Mouse (Mus musculus) gastrocnemius, postnatal 10 days (tissue): ENCODE measurements around the gene Tll1. TPM values are rescaled to one million over a fixed set of nuclear protein-coding genes. Genes with fewer than 3 reads are reported as not detected.

Source experiments
- DNase-seq: peaks from one replicate; pipeline ENCODE4 v3.0.0; 2021; ENCODE audit warnings: mixed read lengths
- long read RNA-seq, 2 experiments: library from polyadenylated mRNA; stranded (forward); transcript quantifications; one replicate each; pipeline ENCODE4 v2.0.0; 2021
- total RNA-seq, 2 experiments: library from RNA; stranded (reverse); gene quantifications; 2 replicates each; pipeline ENCODE4 v1.2.3; 2021

Gene Tll1
- 1 to 10 TPM; 4.0 to 4.3 TPM for total RNA-seq
- long read RNA-seq, experiment 1, full-length matches to known transcripts, result 3 of 3 reads
- long read RNA-seq, experiment 1, partial matches to known transcripts, result 0 of 3 reads
- long read RNA-seq, experiment 1, other reads (novel, unspliced or antisense), result 0 of 3 reads
- long read RNA-seq, experiment 2, partial matches to known transcripts, result 1 of 3 reads
- long read RNA-seq, experiment 2, other reads (novel, unspliced or antisense), result 2 of 3 reads

- peak; percentile 9 for DNase-seq
Observed at GRCm38 (mm10) chr8:64206024-64206385, at the start of gene Tll1. Tll1 (minus strand) TSS chr8:64206271.

DNA sequence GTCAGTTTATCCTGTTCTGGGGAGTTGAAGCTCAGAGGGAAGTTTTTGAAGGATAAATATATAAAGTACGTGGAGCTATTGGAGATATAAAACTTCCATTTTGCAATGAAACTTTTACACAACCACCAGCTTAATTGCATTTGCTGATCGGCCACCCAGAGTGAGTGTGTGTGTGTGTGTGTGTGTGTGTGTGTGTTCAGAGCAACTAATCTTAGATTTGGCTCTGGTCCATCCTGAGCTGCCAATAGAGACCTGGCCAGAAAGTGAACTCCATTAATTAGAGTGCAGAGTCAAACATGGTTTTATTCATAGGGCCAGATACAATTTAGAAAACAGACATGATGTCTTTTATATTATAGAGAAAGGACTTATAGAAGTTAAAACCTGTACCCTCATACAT is 32.6 kb upstream of the Tll1 start:
- DNase-seq, result no peak

DNA sequence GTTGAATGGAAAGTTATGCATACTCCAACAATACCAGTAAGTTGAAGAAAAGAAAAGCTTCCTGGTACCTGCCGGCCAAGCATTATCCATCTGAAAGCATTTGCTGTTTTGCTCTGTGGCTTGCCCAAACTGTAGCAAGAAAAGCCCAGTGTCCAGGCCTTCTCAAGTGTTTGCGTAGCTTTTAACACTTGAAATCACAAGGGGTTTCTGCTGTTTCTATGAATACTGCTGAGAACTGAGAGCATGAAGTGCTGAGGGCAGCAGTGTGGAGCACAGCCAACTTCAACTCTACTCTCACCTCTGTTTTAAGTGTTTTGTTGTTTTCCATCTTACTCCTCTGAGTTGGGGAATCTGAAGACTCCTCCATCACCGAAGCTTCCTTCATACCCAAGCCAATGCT is 15.5 kb upstream of the Tll1 start:
- no peak for DNase-seq

GRCm38 (mm10) chr8:64217644-64218043 is 11.6 kb upstream of the Tll1 start:
- no peak for DNase-seq

GRCm38 (mm10) chr8:64216252-64216651 is 10.2 kb upstream of the Tll1 start:
- DNase-seq, result no peak

GRCm38 (mm10) chr8:64215374-64215773 is 9.3 kb upstream of the Tll1 start:
- no peak for DNase-seq

GRCm38 (mm10) chr8:64214906-64215305 is 8.8 kb upstream of the Tll1 start:
- no peak for DNase-seq

DNA sequence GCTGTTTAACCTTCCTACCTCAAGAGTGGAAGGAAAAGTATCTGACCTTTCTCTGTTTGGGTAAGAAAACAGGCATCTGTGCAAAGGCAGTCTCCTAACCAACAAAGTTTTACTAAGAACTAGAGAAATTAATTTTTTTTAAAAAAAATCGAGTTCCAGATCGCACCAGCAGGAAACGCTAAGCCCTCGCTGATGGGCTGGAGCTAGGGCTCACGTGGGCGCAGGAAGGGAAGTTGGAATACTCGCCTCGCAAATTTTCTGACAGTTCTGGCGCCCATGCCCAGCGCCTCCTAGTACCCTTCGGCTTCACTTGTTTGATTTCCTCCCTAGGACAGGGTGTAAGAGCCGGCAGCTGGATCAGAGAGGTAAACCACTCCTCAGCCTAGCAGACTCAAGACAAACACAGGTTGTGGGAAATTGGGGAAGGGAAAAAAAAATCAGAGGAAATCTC is 365 bp upstream of the Tll1 start:
- peak; percentile 21 for DNase-seq

- peak; percentile 48 for DNase-seq
Observed at GRCm38 (mm10) chr8:64205321-64206023, 599 bp downstream of the Tll1 start.

- DNase-seq, result peak; percentile 14
Observed at GRCm38 (mm10) chr8:64204801-64205311, 1.2 kb downstream of the Tll1 start.

DNA sequence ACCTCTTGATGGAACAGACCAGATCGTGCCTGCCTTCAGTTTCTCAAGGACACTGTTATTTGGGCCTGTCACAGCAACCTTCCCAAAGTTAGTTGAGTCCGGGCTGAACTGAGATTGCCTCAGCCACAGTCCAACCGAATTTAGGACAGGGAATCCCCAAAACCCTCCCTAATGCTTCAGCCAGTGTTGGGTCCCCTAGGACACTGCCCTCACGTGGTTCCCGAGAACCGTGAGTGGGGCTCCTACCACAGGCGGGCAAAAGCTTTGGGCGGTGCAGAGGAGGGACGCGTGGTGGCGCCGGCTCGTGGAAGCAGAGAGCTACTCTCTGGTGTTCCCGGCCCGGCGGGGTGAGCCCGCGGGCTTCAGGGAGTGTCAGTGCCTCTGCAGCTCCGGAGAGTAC is 1.9 kb downstream of the Tll1 start:
- DNase-seq, result peak; percentile 56

DNA sequence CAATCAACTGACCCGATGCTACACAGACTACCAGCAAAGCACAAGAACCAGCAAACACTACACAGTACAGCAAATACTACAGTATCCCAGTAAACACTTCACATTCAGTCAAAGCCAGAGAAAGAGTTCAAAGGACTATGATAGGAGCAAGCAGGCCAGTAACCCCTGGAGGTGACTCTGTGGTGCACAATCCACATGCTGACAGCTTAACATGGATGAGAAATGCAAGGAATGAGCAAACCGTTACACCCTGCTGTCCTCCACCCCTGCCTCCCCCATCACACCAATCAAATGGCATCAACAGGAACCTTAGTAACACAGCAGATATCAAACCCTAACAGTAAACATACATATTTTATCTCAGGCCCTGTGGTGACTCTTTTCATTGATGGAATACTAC is 7.7 kb downstream of the Tll1 start:
- no peak for DNase-seq

- no peak for DNase-seq
Observed at GRCm38 (mm10) chr8:64193421-64193820, 12.7 kb downstream of the Tll1 start.

- DNase-seq, result no peak
Observed at GRCm38 (mm10) chr8:64187881-64188280, 18.2 kb downstream of the Tll1 start.

- no peak for DNase-seq
Observed at GRCm38 (mm10) chr8:64176931-64177330, 29.1 kb downstream of the Tll1 start.

DNA sequence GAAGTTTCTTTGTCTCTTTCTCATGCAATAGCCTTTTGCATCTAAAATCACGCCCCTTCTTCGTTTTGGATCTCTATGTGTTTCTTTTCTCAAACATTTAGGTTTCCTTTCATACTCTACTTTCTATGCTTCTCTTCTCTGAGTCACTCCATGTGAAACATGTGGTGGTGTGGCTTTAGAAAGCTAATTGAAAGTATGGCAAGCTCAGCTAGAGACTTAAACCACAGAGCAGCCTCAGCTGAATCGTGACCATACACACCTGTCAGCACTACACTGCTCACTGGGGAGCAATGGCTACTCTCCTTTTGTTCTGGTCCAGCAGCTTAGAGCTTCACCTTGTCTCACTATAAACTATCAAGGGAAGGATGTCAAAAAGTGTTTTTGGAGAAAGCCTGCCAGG is 31.2 kb downstream of the Tll1 start:
- DNase-seq, result no peak

DNA sequence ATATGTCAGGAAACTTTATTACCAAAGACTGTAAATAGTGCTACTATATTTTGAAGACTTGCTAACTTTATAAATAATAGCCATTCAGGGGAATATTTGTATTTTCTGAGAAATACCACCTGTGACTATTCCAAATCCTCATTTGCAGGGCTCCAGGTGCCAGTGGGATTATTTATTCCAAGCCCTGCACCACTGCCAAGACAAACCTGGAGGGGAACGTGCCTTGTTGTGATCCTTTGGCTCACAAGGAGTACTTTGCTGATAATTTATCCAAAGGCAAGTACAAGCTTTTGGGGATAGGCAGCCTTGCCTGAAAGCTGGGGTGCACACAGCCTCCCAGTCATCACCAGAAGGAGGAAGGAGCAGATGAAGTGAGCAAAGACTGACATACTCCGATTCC is 32.3 kb downstream of the Tll1 start:
- DNase-seq, result no peak

GRCm38 (mm10) chr8:64152899-64153891 is 52.9 kb downstream of the Tll1 start:
- DNase-seq, result no peak

DNA sequence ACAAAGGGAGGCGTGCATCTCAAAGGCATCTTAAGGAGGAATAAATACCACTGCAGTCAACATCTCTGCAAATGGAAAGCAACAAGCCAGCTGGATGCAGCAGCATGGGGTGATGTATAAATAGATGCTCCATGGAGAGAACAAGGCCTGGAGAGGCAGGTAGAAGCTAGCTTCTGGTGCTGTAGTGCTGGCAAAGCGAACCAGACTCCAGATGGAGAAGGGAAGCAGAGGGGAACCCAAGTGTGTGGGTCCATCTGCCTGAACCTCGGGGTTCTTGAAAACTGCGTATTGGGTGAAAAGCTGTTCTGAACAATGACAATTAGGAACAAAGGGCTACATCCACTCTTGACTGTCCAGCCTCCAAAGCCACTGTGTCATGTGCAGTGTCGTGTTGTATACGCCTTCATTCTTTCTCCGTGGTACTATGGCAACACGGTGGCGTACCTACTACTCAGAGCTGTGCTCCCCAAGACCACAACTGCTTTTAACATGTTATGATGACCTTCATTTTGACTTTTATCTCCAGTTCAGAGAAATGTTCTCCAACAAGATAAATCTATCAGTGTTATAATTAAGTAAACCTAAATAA is 53.8 kb downstream of the Tll1 start:
- DNase-seq, result no peak

GRCm38 (mm10) chr8:64136593-64136992 is 69.5 kb downstream of the Tll1 start:
- DNase-seq, result no peak

- no peak for DNase-seq
Observed at GRCm38 (mm10) chr8:64107190-64107589, 98.9 kb downstream of the Tll1 start.

DNA sequence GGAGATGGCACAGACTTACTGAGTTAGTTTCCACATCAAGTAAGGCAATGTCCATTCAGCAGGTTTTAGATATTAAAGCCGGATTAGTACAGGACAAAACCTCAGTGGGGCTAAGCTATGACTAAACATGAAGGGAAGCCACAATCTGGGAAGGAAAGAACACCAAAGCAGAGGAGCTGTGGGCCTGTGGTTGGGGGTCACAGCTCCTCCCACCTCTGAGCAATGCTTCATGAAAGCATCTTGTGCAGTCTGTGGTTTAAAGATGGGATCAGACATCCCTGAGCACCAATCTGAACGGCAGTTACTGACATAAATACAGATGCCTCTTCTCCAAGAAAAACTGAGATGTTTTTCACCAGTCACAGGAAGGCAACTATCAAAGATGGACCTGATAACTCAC is 132.7 kb downstream of the Tll1 start:
- no peak for DNase-seq
